Mouse (Mus musculus) stomach, postnatal 0 days (tissue): Measurements from ENCODE around the gene Cars. TPM values are rescaled to one million over a fixed set of nuclear protein-coding genes. Genes with fewer than 3 reads are reported as not detected.

ENCODE experiments used
- ATAC-seq: fragments of 200-750 bp; cut with Nextera tagmentation; 2 replicates; pipeline ENCODE4 v1.8.0; 2017; ENCODE audit not compliant: low FRiP score, low TSS enrichment
- DNase-seq: peaks from one replicate; pipeline ENCODE4 v3.0.0-alpha.2; 2016; ENCODE audit warnings: low spot score
- H3K27ac ChIP-seq: fragments of 300-500 bp; sonication (generic); replicated peaks from 2 replicates; pipeline ENCODE4 v1.5.1; 2014; ENCODE audit warnings: mild to moderate bottlenecking, control low read depth
- H3K27me3 ChIP-seq: fragments of 300-500 bp; sonication (generic); 2 replicates; pipeline ENCODE4 v1.6.1; 2014; ENCODE audit warnings: low read length; ENCODE audit not compliant: control insufficient read depth, insufficient read depth
- H3K36me3 ChIP-seq: fragments of 300-500 bp; sonication (generic); 2 replicates; pipeline ENCODE4 v1.6.1; 2014; ENCODE audit warnings: low read length, mixed read lengths; ENCODE audit not compliant: control insufficient read depth, insufficient read depth
- H3K4me1 ChIP-seq: fragments of 300-500 bp; sonication (generic); replicated peaks from 2 replicates; pipeline ENCODE4 v1.6.1; 2014; ENCODE audit warnings: antibody characterized with exemption; ENCODE audit not compliant: control insufficient read depth, insufficient read depth
- H3K4me2 ChIP-seq: fragments of 300-500 bp; sonication (generic); replicated peaks from 2 replicates; pipeline ENCODE4 v1.6.1; 2014; ENCODE audit warnings: low read depth, mild to moderate bottlenecking, control low read depth, moderate library complexity
- H3K4me3 ChIP-seq: fragments of 300-500 bp; sonication (generic); 2 replicates; pipeline ENCODE4 v1.5.1; 2014; ENCODE audit warnings: low read depth, low read length, control low read depth
- H3K9ac ChIP-seq: fragments of 300-500 bp; sonication (generic); 2 replicates; pipeline ENCODE4 v1.6.1; 2014; ENCODE audit warnings: mild to moderate bottlenecking, low read length, control low read depth, mixed read lengths
- H3K9me3 ChIP-seq: fragments of 300-500 bp; sonication (generic); 2 replicates; pipeline ENCODE4 v1.6.1; 2016; ENCODE audit warnings: low read length; ENCODE audit not compliant: control insufficient read depth
- CTCF ChIP-seq: IDR thresholded peaks from 2 replicates; pipeline ENCODE4 v1.5.1; 2016; ENCODE audit warnings: antibody characterized with exemption, low read depth, mild to moderate bottlenecking, moderate library complexity
- EP300 ChIP-seq: optimal IDR thresholded peaks from 2 replicates; pipeline ENCODE3; 2016; ENCODE audit warnings: antibody characterized with exemption
- WGBS: fragments of 180-500 bp; shearing (Covaris S2); extraction: QIAGEN DNeasy Blood & Tissue Kit; methylation state at CpG from one replicate; pipeline ENCODE4 v1.1.7; 2014; 5-methylcytosine and 5-hydroxymethylcytosine counted together
- polyA plus RNA-seq: library from polyadenylated mRNA; unstranded; fragments of >200 nt; fragmentation: Nextera tagmentation; extraction: Ambion mirVana; gene quantifications from 2 replicates; pipeline ENCODE4 v1.2.1, GENCODE M21; 2015

The Cars gene
- polyA plus RNA-seq, 1 experiment from 2014 or later: 45.5 TPM

GRCm38 (mm10) chr7:143629501-143629900 is 29.6 kb upstream of the Cars start:
- Histone ChIP-seq H3K27ac (no peak overlapping the region), H3K27me3 (no peaks in the 10 kb centered on the region), H3K4me2 (no peak overlapping the region), H3K36me3 (no peaks in the 10 kb centered on the region), H3K9ac (no peak overlapping the region), H3K4me3 (no peak overlapping the region), H3K4me1 (no peaks in the 10 kb centered on the region), H3K9me3 (no peaks in the 10 kb centered on the region)
- TF ChIP-seq CTCF: no peak
- no peak for TF ChIP-seq EP300
- WGBS: 19% methylated on average over 1 of the region's 1 CpGs
- no peak; the same call in 1 of the 2 replicates for ATAC-seq
- no peak for DNase-seq

- 89% methylated on average over 1 of the region's 1 CpGs for WGBS
- Histone ChIP-seq H3K4me2 (no peak within 1 kb of the TSS), H3K9me3 (no peaks in the 10 kb centered on the region), H3K36me3 (no peaks in the 10 kb centered on the region), H3K27ac (no peak within 1 kb of the TSS), H3K4me3 (no peak within 1 kb of the TSS), H3K9ac (no peak within 1 kb of the TSS), H3K4me1 (no peaks in the 10 kb centered on the region), H3K27me3 (no peaks in the 10 kb centered on the region)
- no peak for TF ChIP-seq CTCF
- TF ChIP-seq EP300: no peak
- no peak for DNase-seq
- ATAC-seq: no peak
Measured at GRCm38 (mm10) chr7:143628540-143628939, 28.6 kb upstream of the Cars start, which contains the start of gene Tnfrsf26. Gene Tnfrsf26 (minus strand): TSS chr7:143628722.

GRCm38 (mm10) chr7:143627555-143628286 is 27.8 kb upstream of the Cars start:
- no peaks in the 10 kb centered on the region for H3K4me1 ChIP-seq
- no peaks in the 10 kb centered on the region for H3K9me3 ChIP-seq
- H3K27ac ChIP-seq: no peak overlapping the region
- WGBS: 51% methylated on average over 10 of the region's 10 CpGs
- no peak for TF ChIP-seq EP300
- no peak for TF ChIP-seq CTCF
- ATAC-seq (no peak), DNase-seq (no peak)
- H3K36me3 ChIP-seq: no peaks in the 10 kb centered on the region
- H3K4me2 ChIP-seq: no peak overlapping the region
- no peak overlapping the region for H3K9ac ChIP-seq
- no peaks in the 10 kb centered on the region for H3K27me3 ChIP-seq
- no peak overlapping the region for H3K4me3 ChIP-seq

GRCm38 (mm10) chr7:143626178-143626577 is 26.3 kb upstream of the Cars start:
- H3K27me3 ChIP-seq: no peaks in the 10 kb centered on the region
- DNase-seq: no peak
- TF ChIP-seq EP300 (no peak), CTCF (no peak)
- H3K9ac ChIP-seq: no peak overlapping the region
- 61% methylated on average over 2 of the region's 2 CpGs for WGBS
- H3K4me2 ChIP-seq: no peak overlapping the region
- no peaks in the 10 kb centered on the region for H3K4me1 ChIP-seq
- H3K27ac ChIP-seq: no peak overlapping the region
- no peak overlapping the region for H3K4me3 ChIP-seq
- H3K9me3 ChIP-seq: no peaks in the 10 kb centered on the region
- H3K36me3 ChIP-seq: no peaks in the 10 kb centered on the region
- no peak for ATAC-seq

GRCm38 (mm10) chr7:143625151-143625550 is 25.3 kb upstream of the Cars start:
- H3K9me3 ChIP-seq: no peaks in the 10 kb centered on the region
- no peaks in the 10 kb centered on the region for H3K4me1 ChIP-seq
- ATAC-seq (no peak), DNase-seq (no peak)
- no peak overlapping the region for H3K4me3 ChIP-seq
- no peaks in the 10 kb centered on the region for H3K36me3 ChIP-seq
- no peak for TF ChIP-seq EP300
- TF ChIP-seq CTCF: no peak
- H3K9ac ChIP-seq: no peak overlapping the region
- no peaks in the 10 kb centered on the region for H3K27me3 ChIP-seq
- H3K27ac ChIP-seq: no peak overlapping the region
- no peak overlapping the region for H3K4me2 ChIP-seq
- 59% methylated on average over 5 of the region's 5 CpGs for WGBS

GRCm38 (mm10) chr7:143624561-143624960 is 24.7 kb upstream of the Cars start:
- DNase-seq (no peak), ATAC-seq (no peak)
- no peak overlapping the region for H3K4me2 ChIP-seq
- H3K27ac ChIP-seq: no peak overlapping the region
- no peaks in the 10 kb centered on the region for H3K27me3 ChIP-seq
- no peak overlapping the region for H3K9ac ChIP-seq
- H3K4me3 ChIP-seq: no peak overlapping the region
- WGBS: 70% methylated on average over 3 of the region's 3 CpGs
- TF ChIP-seq EP300: no peak
- H3K4me1 ChIP-seq: no peaks in the 10 kb centered on the region
- no peaks in the 10 kb centered on the region for H3K9me3 ChIP-seq
- no peaks in the 10 kb centered on the region for H3K36me3 ChIP-seq
